Comparison of ENCODE assay signal across 25 mouse cellular contexts in genomic region chr3:144058106-144058505, GRCm38 (mm10).
DNase-seq lines count a peak whose midpoint lies in the region; ATAC-seq and TF ChIP-seq lines count a peak whose summit lies in the region.
"Had no signal": no experiment of that assay in that cellular context is flagged by ENCODE, and none has a peak within 500 bp of the region (broad histone marks: within the 10 kb centered on the region; RNA-seq: fewer than 3 reads in every experiment).

No protein-coding gene starts in this region.

- H3K36me3 ChIP-seq in heart, embryonic 14.5 days (ENCODE audit: control insufficient read depth, insufficient read depth, low read length), result no peaks in the 10 kb centered on the region
- H3K36me3 ChIP-seq in kidney, postnatal 0 days (ENCODE audit: insufficient read depth, low read length), result no peaks in the 10 kb centered on the region
- H3K36me3 ChIP-seq in forebrain, postnatal 0 days (ENCODE audit: insufficient read depth), result no peaks in the 10 kb centered on the region
- H3K36me3 ChIP-seq: embryonic facial prominence, embryonic 15.5 days; forebrain, embryonic 15.5 days; G1E; hindbrain, embryonic 10.5 days had no signal

- H3K9ac ChIP-seq in heart, embryonic 14.5 days (ENCODE audit: low read length), result no peak overlapping the region
- no peak overlapping the region for H3K9ac ChIP-seq in kidney, postnatal 0 days (ENCODE audit: low read depth, low read length)
- no peak overlapping the region for H3K9ac ChIP-seq in forebrain, postnatal 0 days
- H3K9ac ChIP-seq: embryonic facial prominence, embryonic 15.5 days; forebrain, embryonic 15.5 days; hindbrain, embryonic 14.5 days had no signal

- H3K4me1 ChIP-seq in heart, embryonic 14.5 days (ENCODE audit: control insufficient read depth in 2 of 2, insufficient read depth in 2 of 2, low read length in 2 of 2), result peaks cover 0 to 12% of the 10 kb centered on the region in 2 experiments; a peak in 2 of 4 replicates
- no peaks in the 10 kb centered on the region for H3K4me1 ChIP-seq in kidney, postnatal 0 days (replicated peaks; ENCODE audit: insufficient read depth, low read length)
- H3K4me1 ChIP-seq in forebrain, postnatal 0 days (ENCODE audit: insufficient read depth), result no peaks in the 10 kb centered on the region
- H3K4me1 ChIP-seq: embryonic facial prominence, embryonic 15.5 days; forebrain, embryonic 15.5 days; hindbrain, embryonic 10.5 days had no signal

- DNase-seq in heart, adult 9 months (ENCODE audit: low spot score in 2 of 2), result no peak
- peak; percentile 40 for DNase-seq in kidney, postnatal 0 days (ENCODE audit: low spot score)
- DNase-seq in kidney, postnatal 4 days, result no peak
- peak; percentile 83 for DNase-seq in 3T3-L1 (ENCODE audit: low read depth, low spot score)
- peak; percentile 38 for DNase-seq in Muller cell, postnatal 12 days (ENCODE audit: inconsistent ontology term)
- no peak for DNase-seq in forebrain, postnatal 0 days
- no peak for DNase-seq in frontal cortex, postnatal 14 days (ENCODE audit: low spot score in 2 of 2)
- DNase-seq: adrenal gland, adult 2 months; adrenal gland, postnatal 25 days; B cell, adult 2 months; cerebellum, adult 18-20 months; cerebellum, adult 9-11 months; cerebellum, postnatal 36 days; gastrocnemius, adult 2 months; gastrocnemius, postnatal 25 days; heart, postnatal 10 days; kidney, adult 2 months had no signal

- no peaks in the 10 kb centered on the region for H3K27me3 ChIP-seq in heart, embryonic 14.5 days (ENCODE audit: control insufficient read depth, insufficient read depth, low read length)
- no peaks in the 10 kb centered on the region for H3K27me3 ChIP-seq in kidney, postnatal 0 days (ENCODE audit: insufficient read depth, low read length)
- H3K27me3 ChIP-seq in forebrain, postnatal 0 days (ENCODE audit: insufficient read depth, low read length), result no peaks in the 10 kb centered on the region
- H3K27me3 ChIP-seq: embryonic facial prominence, embryonic 15.5 days; forebrain, embryonic 15.5 days had no signal

- peak; percentile 43; the same call in 1 of the 2 replicates for ATAC-seq in heart, embryonic 14.5 days (ENCODE audit: insufficient number of reproducible peaks, insufficient read depth, low FRiP score, low read depth)
- no peak for ATAC-seq in kidney, postnatal 0 days (replicated peaks; ENCODE audit: low FRiP score, low read depth)
- ATAC-seq in forebrain, postnatal 0 days, result no peak
- ATAC-seq: CD4-positive, CD25-positive, alpha-beta regulatory T cell, adult 4 months; forebrain, embryonic 15.5 days; intestine, embryonic 16.5 days had no signal

- H3K27ac ChIP-seq in heart, embryonic 14.5 days (replicated peaks in 1 of 2; ENCODE audit: control insufficient read depth in 1 of 2, insufficient read depth in 1 of 2, low read depth in 2 of 2, low read length in 2 of 2), result 0 out of 4 replicates have a peak overlapping the region, but pooled peaks of 1 of the 2 experiments have one; percentile 14
- H3K27ac ChIP-seq in kidney, postnatal 0 days, result no peak overlapping the region
- H3K27ac ChIP-seq in forebrain, postnatal 0 days (ENCODE audit: low read depth, low read length), result no peak overlapping the region
- H3K27ac ChIP-seq: embryonic facial prominence, embryonic 15.5 days; forebrain, embryonic 15.5 days; gastrocnemius, adult 2 months; hindbrain, embryonic 10.5 days; hindbrain, embryonic 14.5 days had no signal

- no peak overlapping the region for H3K4me2 ChIP-seq in heart, embryonic 14.5 days (ENCODE audit: low read length)
- H3K4me2 ChIP-seq in kidney, postnatal 0 days (ENCODE audit: low read length), result no peak overlapping the region
- no peak overlapping the region for H3K4me2 ChIP-seq in forebrain, postnatal 0 days (ENCODE audit: low read depth)
- H3K4me2 ChIP-seq: embryonic facial prominence, embryonic 15.5 days; forebrain, embryonic 15.5 days; hindbrain, embryonic 14.5 days had no signal

- WGBS in heart, embryonic 14.5 days, result 18% methylated on average over 4 of the region's 4 CpGs
- 42% methylated on average over 4 of the region's 4 CpGs for WGBS in kidney, postnatal 0 days
- 82% methylated on average over 4 of the region's 4 CpGs for WGBS in forebrain, postnatal 0 days

- no peaks in the 10 kb centered on the region for H3K9me3 ChIP-seq in heart, embryonic 14.5 days (ENCODE audit: control insufficient read depth, low read length)
- no peaks in the 10 kb centered on the region for H3K9me3 ChIP-seq in kidney, postnatal 0 days (replicated peaks; ENCODE audit: low read length)
- H3K9me3 ChIP-seq in forebrain, postnatal 0 days (ENCODE audit: low read length), result no peaks in the 10 kb centered on the region
- H3K9me3 ChIP-seq: embryonic facial prominence, embryonic 15.5 days; forebrain, embryonic 15.5 days; hindbrain, embryonic 10.5 days had no signal

- no peak for TF ChIP-seq CTCF in kidney, postnatal 0 days (IDR thresholded peaks at IDR 0.05; ENCODE audit: low read depth)
- TF ChIP-seq CTCF in forebrain, postnatal 0 days (IDR thresholded peaks at IDR 0.05; ENCODE audit: low read depth), result no peak

- no peak overlapping the region for H3K4me3 ChIP-seq in heart, embryonic 14.5 days (ENCODE audit: control insufficient read depth in 1 of 2, insufficient read depth in 1 of 2, low read depth in 1 of 2, low read length in 2 of 2)
- no peak overlapping the region for H3K4me3 ChIP-seq in kidney, postnatal 0 days (replicated peaks; ENCODE audit: low read depth, low read length)
- H3K4me3 ChIP-seq in forebrain, postnatal 0 days (ENCODE audit: low read depth, low read length), result no peak overlapping the region
- H3K4me3 ChIP-seq: embryonic facial prominence, embryonic 15.5 days; forebrain, embryonic 15.5 days; gastrocnemius, adult 2 months; hindbrain, embryonic 10.5 days had no signal

Comparison
In these comparisons a context has a peak if more than half of its experiments do, and no peak if none do; other contexts are left out.
1. DNase-seq: peak in kidney, postnatal 0 days (single experiment), 3T3-L1 (single experiment) and Muller cell, postnatal 12 days (single experiment); none in heart, adult 9 months (0 of 2), kidney, postnatal 4 days (0 of 2), forebrain, postnatal 0 days (single experiment) and frontal cortex, postnatal 14 days (0 of 2).